Mouse (Mus musculus): ENCODE results near the gene Rsph14.

The Rsph14 gene

DNA sequence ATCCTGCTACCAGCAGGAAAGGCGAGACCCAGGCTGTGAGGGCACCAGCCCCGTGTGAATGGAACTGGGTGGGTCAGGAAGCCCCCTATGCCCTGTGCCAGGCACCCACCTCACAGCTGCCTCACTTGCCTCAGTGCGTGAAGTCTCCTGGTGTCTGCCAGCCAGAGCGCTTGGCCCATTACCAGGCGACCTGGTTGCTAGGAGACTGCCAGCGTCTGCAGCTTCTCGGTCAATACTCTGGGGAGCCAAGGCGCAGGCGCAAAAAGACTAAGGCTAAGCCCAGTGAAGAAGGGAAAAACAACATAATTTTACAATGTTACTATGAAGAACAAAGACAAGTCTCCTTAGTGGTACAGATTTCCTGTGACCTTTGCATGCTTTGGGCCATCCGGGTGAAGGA, at the start of gene Rsph14:
Rsph14 (minus strand) TSS at position 192 of the 400 bp plus-strand sequence.
- in situ Hi-C loops (cut with MboI, MseI): no loop called here

DNA sequence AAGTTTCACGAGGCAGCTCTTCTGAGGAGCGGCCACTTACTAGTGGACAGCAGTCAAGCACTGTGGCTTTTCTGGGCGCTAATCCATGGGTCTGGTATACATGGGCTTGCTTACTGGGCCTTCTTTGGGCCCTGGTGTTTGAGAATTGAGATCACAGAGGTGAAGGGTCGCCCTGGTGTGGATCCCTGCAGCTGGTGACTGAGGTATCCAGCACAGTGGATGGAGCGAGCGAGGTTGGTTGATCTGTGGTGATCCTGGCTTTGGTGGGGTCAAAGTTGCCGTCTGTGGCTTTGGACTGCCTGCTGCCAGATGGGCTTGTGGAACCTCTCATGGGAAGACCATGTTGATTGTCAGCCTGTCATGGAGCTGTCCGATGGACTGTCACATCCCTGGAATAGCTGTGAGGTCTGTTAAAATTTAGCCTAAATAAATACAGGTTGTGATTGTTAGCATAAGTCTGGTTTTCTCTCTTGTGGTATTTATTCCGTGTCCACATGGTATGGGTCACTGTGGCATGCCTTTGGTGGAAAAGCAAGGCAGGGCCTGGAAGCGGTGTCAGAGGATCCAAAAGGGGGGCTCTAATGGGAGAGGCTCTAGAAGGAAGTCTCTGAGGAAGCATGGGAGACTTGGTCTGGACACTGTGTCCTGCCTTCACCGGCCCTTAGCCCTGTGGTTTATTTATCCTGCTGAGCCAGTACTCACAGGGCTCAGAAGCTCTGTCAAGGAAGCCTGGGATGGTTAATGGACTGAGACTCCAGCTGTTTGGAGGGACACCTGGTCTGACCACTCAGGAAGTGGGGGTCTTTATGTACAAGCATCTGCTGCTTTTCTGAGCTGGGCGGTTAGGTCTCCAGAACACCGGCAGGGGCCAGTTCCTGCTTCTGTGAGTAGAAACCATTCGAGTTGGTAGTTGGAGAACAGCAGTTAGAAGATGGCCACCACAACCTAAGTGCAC, 46.1 kb upstream of the Rsph14 start:
- in situ Hi-C loops (cut with MboI, MseI): no loop called here

DNA sequence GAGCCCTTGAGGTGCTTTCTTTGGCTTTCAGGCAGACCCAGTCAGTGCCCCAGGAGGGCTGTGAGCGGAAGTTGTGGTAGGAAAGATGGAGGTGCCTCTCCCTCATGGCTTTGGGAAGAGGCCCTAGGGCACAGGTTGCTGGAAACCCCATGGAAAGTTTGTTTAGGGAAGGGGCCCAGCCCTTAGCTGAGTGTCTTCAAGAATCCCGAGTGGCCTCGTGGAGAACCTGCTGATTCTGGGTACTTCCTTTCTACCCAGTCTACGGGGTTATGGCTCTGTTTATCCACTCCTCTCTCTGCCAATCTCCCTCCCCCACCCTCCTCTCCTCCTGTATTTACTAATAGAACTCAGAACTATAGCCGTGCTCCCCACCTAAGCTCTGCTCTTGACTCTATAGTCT, 43.3 kb upstream of the Rsph14 start:
- in situ Hi-C loops (cut with MboI, MseI): no loop called here

DNA sequence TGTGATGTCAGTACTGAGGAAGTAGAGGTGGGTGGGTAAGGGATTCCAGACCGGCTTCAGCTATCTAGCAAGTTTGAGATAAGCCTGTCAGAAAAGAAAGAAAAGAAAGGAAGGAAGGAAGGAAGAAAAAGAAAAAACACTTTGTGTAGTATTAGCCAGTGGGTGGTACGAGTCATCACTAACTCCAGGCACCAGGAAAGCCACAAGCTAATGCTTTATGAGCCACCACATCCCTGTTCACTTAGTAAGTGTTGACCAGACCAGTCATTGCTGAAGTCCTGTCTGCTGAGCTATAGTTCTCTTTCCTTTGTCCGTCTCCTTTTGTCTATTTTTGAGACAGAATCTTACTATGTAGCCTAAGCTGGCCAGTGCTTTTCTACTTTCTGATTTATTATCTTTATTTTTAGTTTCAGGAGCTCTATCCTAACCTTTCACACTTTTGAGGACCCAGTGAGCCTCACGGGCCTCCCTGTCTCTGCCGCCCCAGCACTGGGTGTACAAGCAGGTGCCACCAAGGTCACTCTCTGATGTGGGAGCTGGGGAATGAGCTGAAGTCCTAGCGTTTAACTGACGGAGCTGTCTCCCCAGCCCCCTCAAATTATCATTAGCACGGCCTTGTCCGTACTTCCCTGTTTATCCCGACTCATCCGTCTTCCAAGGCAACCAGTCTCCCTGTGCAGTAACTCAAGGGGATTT, 38.0 kb upstream of the Rsph14 start:
- in situ Hi-C loops (cut with MboI, MseI): no loop called here

DNA sequence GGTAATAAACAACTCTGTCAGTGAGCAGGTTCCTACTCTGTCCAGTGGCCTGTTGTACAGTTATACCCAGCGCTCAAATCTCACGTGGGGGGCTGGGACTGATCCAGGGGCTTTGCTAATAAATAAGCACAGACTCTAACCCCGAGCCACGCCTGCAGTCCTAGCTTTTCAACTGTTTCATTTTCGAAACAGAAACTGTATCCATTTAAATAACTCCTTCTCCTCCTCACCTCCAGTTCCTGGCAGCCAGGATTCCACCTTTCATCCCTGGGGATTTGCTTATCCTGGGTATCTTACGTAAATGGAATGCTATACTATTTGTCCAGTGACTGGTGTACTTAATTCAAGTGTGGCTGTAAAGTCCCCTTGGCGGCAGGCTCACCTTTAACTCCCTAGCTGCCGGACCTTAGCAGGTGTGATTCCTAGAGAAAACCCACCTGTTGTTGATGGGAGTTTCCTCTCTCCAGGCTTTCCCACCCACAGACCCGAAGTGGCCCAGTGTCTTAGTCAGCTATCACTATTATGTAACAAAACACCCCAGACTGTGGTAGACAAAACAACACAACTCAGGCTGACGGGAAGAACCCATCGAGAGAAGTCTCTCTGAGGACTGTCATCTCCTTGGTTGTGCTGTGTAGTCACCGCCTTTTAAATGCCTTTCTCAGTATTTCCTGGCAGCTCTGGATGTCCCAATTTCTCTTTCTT, 36.4 kb upstream of the Rsph14 start:
- in situ Hi-C loops (cut with MboI, MseI): loop anchor here (10.0 kb wide), 1 partner anchor 1036 kb away; no protein-coding TSS in a partner anchor

DNA sequence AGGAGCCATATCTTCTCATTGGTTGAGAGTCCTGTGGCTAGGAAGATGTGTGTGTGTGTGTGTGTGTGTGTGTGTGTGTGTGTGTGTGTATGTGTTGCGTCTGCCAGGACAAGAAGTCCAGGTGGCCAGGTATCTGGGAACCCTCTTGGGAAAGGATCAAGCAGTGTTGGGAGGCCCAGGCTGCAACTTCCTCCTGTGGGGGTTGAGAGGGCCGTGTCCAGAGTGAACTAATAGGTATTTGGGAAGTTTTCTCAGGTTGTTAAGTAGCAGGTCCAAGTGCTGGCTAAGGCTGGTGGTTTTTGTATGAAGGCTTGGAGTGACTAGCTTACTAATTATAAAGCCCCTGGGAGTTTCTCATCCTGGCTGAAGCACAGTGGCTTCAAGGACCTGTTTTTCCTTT, 35.7 kb upstream of the Rsph14 start:
- in situ Hi-C loops (cut with MboI, MseI): loop anchor here (10.0 kb wide), 1 partner anchor 1037 kb away; no protein-coding TSS in a partner anchor

DNA sequence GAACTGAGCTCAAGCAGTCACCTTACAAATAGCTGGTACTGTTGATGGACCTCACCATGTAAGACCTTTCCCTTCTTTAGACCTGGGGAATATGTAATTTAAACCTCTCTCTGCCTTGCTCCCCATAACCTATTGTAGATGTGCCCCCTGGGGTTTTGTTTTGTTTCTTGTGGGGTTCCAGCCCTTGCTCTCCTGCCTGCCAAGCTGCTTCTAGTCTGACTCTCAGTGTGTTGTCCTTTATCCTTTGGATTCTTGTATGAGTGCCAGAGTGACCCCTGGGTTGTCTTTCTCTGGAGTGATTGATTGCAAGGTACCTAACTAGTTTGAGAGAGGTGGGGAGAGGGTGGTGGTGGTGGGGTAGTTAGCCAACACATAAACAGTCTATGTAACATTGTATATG, 35.1 kb upstream of the Rsph14 start:
- in situ Hi-C loops (cut with MboI, MseI): loop anchor here (10.0 kb wide), 1 partner anchor 1037 kb away; no protein-coding TSS in a partner anchor

DNA sequence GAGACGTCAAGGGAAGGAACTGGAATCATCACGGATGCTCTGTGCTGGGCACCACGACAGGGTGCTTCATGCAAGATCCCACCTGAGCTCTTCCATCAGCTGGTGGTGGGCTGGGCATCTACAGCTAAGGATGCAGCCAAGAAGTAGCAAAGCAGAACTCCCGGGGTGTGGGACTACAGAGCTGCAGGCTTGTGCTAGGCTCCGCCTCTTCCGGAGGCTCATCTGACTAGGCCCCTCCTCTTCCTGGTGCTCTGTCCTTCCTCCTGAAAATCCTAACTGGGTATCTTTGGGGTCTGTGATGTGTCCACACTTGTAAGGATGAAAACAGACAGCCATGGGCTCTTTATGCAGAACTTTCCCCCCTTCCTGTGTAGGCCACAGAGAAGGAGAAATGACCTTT, 33.3 kb upstream of the Rsph14 start:
- in situ Hi-C loops (cut with MboI, MseI): loop anchor here (10.0 kb wide), 1 partner anchor 1039 kb away; no protein-coding TSS in a partner anchor

DNA sequence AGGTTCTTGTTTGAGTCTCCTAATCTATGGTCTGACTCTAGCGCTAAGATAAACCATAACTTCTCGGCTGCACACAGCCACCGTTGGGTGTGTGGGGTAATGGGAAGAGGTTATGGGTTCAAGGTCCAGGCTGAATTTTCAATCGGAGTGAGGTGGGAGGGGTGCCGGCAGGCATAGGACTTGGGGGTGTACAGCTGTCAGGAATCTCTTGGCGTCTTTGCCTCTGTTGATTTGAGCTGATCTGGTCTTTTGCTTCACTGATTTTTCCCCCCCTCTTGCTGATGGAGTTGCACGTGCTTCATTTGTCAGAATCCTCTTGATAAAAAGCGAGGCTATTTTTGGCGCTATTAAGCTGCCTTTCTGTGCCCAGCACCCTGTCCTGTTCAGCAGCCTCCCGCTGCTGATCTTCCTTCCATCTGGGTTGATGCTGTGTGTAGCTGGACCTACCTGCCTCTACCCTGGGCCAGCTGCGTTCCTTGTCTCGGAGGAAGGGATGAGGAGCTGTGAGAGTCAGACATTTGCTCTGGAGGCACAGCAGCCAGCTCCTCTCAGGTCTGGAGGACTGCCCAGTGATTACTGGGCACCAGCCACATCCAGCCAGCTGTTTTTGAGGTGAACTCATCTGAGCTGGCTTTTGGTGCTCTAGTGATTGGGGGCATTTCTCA, 31.0 kb upstream of the Rsph14 start:
- in situ Hi-C loops (cut with MboI, MseI): loop anchor here (10.0 kb wide), 1 partner anchor 1041 kb away; no protein-coding TSS in a partner anchor

DNA sequence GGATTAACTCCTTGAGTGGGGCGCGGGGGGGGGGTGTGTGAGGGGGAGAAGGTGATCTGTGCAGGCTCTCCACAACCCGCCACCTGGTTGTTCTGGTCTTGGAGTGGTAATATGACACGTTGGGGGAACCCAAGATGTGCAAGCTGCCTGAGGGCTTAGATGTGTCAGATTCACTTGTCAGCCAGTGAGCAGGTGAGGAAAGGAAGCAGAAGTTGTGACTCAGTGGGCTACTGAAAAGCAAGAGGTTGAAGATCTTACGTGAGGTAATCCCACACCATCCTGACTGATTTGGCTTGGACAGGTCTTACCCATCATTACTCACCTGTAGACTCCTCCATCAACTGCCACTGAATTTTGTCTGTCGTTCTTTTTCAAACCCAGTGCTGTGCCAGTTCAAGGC, 30.2 kb upstream of the Rsph14 start:
- in situ Hi-C loops (cut with MboI, MseI): loop anchor here (10.0 kb wide), 1 partner anchor 1042 kb away; no protein-coding TSS in a partner anchor

DNA sequence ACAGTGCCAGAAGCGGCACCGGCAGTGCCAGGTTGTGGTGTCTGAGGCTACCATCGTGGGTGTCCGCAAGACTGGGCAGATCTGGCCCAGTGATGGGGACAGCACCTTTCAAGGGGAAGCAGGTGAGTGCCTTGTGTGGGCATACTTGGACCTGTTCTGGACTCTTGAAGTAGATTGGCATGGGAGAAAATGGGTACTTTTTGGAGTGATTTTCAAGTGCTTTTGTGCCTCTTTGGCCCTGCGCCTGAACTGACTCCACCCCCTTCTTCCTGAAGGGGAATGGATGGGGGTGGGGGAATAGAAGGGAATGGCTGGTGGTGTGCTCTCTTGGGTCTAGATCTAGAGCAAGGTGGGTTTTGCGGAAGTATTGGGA, 29.8 kb upstream of the Rsph14 start:
- in situ Hi-C loops (cut with MboI, MseI): loop anchor here (10.0 kb wide), 1 partner anchor 1043 kb away; no protein-coding TSS in a partner anchor

DNA sequence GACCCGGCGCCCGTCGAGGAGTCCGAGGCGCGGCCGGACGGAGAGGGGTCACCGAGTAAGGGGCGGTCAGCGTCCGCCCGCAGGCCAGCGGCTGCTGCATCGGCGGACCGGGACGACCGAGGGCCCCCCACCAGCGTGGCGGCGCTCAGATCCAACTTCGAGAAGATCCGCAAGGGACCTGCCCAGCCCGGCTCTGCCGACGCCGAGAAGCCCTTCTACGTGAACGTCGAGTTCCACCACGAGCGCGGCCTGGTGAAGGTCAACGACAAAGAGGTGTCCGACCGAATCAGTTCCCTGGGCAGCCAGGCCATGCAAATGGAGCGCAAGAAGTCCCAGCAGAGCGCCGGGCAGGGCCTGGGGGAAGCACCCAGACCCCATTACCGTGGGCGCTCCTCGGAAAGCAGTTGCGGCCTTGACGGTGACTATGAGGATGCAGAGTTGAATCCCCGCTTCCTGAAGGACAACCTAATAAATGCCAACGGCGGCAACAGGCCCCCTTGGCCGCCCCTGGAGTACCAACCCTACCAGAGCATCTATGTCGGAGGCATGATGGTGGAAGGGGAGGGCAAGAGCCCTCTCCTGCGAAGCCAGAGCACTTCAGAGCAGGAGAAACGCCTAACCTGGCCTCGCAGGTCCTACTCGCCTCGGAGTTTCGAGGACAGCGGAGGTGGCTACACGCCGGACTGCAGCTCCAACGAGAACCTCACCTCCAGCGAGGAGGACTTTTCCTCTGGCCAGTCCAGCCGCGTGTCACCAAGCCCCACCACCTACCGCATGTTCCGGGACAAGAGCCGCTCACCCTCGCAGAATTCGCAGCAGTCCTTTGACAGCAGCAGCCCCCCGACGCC, 29.2 kb upstream of the Rsph14 start:
- in situ Hi-C loops (cut with MboI, MseI): loop anchor here (10.0 kb wide), 1 partner anchor 1043 kb away; no protein-coding TSS in a partner anchor

DNA sequence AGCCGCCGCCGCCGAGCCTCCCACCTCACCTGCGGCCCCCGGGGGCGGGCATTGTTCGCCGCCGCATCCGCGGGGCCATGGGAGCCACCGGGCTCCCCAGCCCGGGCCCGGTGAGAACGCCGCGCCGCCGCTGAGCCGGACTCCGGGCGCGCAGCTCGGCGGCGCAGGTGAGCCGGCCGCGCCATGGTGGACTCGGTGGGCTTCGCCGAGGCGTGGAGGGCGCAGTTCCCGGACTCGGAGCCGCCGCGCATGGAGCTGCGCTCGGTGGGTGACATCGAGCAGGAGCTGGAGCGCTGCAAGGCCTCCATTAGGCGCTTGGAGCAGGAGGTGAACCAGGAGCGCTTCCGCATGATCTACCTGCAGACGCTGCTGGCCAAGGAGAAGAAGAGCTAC, 28.5 kb upstream of the Rsph14 start:
- in situ Hi-C loops (cut with MboI, MseI): loop anchor here (10.0 kb wide), 1 partner anchor 1044 kb away; no protein-coding TSS in a partner anchor

DNA sequence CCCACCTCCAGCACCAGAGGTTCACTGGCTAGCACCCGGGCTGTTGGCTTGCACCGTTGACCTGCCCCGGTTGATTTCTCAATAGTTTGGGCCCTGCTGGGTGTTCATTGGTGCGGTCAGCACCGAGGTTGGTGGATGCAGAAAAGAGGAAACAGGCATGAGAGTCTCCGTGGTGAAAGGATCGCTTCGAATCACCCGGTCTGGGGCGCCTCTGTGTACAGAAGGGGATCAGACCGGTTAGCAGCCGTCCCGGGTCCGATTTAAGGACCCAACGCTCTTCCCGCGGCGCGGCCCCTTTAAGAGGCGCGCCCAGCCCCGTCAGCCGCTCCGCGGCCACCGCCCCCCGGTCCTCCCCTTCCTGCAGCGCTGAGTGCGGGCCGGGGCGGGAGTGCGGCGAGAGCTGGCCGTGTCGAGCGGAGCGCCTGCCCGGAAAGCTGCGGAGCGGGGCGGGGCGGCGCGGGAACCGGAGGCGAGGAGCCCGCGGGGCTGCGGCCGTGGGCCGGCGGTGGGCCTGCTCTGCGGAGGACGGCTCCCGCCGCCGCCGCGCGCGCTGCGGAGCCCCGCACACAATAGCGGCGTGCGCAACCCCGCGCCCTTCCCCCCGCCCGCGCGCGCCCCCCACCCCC, 27.9 kb upstream of the Rsph14 start, which contains the start of gene Bcr:
Bcr (plus strand) TSS at position 376 of the 626 bp plus-strand sequence.
- in situ Hi-C loops (cut with MboI, MseI): loop anchor here (10.0 kb wide), 1 partner anchor 1044 kb away; no protein-coding TSS in a partner anchor

DNA sequence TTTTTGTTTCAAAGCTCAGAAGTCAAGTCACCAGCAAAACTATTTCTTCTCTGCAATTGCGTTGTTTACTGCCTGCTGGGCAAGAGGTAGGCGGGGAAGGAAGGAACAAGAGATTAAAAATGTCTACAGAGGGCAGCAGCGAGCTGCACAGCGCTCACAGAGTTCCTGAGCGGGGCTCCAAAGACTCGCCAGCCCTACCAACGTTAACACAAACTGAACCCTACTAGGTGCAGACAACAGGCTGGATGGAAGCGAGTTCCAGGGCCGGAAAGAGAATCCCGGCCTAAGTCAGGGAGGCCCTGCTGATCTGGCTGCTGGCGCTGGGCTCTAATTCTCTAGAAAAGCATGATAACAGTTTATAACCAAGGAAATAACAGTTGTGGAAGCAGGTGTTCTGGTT, 27.0 kb upstream of the Rsph14 start:
- in situ Hi-C loops (cut with MboI, MseI): loop anchor here (5.0 kb wide), 1 partner anchor 93 kb away; no protein-coding TSS in a partner anchor

DNA sequence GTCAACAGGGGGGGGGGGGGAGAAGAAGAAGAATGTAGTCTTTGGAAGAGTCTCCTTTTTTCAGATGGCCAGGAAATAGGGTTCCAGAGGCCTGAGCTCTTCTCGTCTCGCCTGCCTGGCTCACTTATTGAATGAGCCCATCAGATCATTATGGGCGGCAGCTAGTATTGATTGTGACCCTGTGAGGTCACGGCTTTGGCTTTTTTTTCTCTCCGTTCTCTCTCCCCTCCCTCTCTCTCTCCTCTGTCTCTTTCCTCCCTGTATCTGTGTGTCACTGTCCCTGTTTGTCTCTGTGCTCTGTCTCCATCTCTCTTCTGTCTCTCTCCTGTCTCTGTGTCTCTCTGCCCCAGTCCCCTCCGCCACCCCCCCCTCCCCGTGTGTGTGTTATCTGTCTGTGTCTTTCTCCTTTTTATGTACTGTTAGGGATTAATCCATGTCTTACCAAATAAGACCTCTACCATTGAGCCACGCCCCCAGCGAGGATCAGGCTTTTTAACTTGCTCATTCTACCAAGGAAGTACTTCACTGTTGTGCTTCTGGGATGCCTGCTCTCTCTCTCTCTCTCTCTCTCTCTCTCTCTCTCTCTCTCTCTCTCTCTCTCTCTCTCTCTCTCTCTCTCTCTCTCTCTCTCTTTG, 26.5 kb upstream of the Rsph14 start:
- in situ Hi-C loops (cut with MboI, MseI): loop anchor here (5.0 kb wide), 1 partner anchor 93 kb away; no protein-coding TSS in a partner anchor

DNA sequence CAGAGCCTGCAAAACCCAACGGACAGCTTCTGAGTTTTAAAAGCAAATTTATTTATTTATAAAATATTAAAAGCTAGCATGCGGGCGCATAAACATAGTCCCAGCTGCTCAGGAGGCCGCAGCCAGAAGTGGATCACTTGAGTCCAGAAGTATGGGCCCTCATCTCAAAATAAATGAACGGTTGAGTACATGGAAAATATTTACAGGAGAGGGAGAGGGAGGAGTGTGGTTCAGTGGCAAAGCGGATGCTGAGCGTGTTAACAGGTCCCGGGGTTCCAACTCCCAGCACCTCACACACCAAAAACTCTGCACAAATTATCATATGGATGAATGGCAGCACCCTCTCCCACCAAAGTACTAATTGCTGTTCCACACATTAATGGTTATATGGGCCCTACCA, 25.9 kb upstream of the Rsph14 start:
- in situ Hi-C loops (cut with MboI, MseI): loop anchor here (5.0 kb wide), 1 partner anchor 94 kb away; no protein-coding TSS in a partner anchor

DNA sequence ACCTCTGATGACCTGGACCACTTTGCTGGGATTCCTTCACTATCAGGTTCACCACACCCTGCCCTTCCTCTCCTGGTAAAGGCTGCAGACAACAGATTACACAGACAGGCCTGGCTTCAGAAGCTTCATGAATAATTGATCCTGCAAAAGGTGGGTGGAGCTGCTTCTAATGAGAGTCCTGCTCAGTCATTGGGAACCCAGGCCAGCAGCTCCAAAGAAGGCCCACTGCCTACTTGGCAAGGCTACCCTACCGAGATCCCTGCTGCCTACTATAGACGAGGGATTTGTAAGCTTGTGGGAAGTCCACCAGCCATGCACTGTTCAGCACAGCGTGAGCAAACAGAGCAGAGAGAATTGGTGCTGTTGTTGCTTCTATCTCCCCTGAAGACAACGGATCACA, 23.9 kb upstream of the Rsph14 start:
- in situ Hi-C loops (cut with MboI, MseI): loop anchor here (5.0 kb wide), 1 partner anchor 96 kb away; no protein-coding TSS in a partner anchor

DNA sequence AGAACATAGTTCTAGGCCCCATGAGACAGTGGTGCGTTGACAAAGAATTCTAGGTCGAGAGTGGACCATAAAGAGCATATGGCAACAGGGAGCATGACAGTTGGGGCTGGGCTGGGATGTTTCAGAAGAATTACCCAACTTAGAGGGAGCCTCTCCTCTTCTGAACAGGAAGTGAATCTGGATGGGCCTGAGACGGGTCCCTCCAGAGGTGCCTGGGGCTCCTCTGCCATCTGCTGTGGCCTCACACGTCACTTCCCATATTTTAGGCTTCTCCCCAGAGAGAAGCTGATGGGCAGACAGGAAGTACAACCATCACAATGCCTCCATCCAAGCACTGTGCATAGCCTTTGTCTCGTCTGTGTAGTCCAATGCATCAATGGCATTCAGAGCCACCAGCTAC, 23.3 kb upstream of the Rsph14 start:
- in situ Hi-C loops (cut with MboI, MseI): loop anchor here (5.0 kb wide), 1 partner anchor 97 kb away; no protein-coding TSS in a partner anchor

All from T-helper 2 cell (primary cell).